Mouse (Mus musculus): Measurements from ENCODE around the gene Irf2. TPM values are rescaled to one million over a fixed set of nuclear protein-coding genes. Genes with fewer than 3 reads are reported as not detected.

Gene Irf2
- total and polyA plus RNA-seq, 3 experiments = 4.9 to 19.4 TPM; not detected in 1

GRCm38 (mm10) chr8:46696256-46697041 is 43.1 kb upstream of the Irf2 start:
- no peak for DNase-seq (ENCODE audit: low read depth, low spot score)
- H3K9me3 ChIP-seq (replicated peaks; ENCODE audit: insufficient read depth, low read length) = no peaks in the 10 kb centered on the region
- H3K79me2 ChIP-seq (ENCODE audit: control insufficient read depth, insufficient read depth, low read length, poor library complexity) = no peaks in the 10 kb centered on the region
- H3K9ac ChIP-seq (ENCODE audit: control insufficient read depth, low read depth, low read length, poor library complexity, severe bottlenecking) = no peak overlapping the region
- no peak overlapping the region for H3K27ac ChIP-seq (ENCODE audit: control insufficient read depth, low read depth, low read length)
- no peaks in the 10 kb centered on the region for H3K4me1 ChIP-seq (ENCODE audit: control insufficient read depth in 1 of 2, insufficient read depth in 2 of 2, low read length in 2 of 2)
- no peaks in the 10 kb centered on the region for H3K36me3 ChIP-seq (ENCODE audit: control insufficient read depth in 1 of 2, insufficient read depth in 2 of 2, low read length in 2 of 2)
- peaks cover 4 to 7% of the 10 kb centered on the region in 2 experiments; a peak in 3 of 4 replicates for H3K27me3 ChIP-seq (ENCODE audit: control insufficient read depth in 1 of 2, insufficient read depth in 2 of 2, low read length in 2 of 2)
- TF ChIP-seq ZKSCAN1 (IDR thresholded peaks at IDR 0.05; ENCODE audit: low read depth, low read length) (no peak), RAD21 (IDR thresholded peaks at IDR 0.05; ENCODE audit: low read depth, low read length) (no peak), UBTF (IDR thresholded peaks at IDR 0.05; ENCODE audit: borderline replicate concordance, insufficient read depth, low read depth, low read length) (no peak), USF1 (IDR thresholded peaks at IDR 0.05; ENCODE audit: low read depth, low read length) (peak; percentile 45; the same call in 1 of the 2 replicates), MAFK (IDR thresholded peaks at IDR 0.05; ENCODE audit: borderline replicate concordance, low read depth, low read length) (no peak), HCFC1 (IDR thresholded peaks at IDR 0.05; ENCODE audit: low read depth, low read length) (no peak), SMC3 (IDR thresholded peaks at IDR 0.05; ENCODE audit: low read depth, low read length) (no peak), EP300 (IDR thresholded peaks at IDR 0.05; ENCODE audit: low read depth in 1 of 2, low read length in 2 of 2) (no peak)
- H3K4me3 ChIP-seq (ENCODE audit: control insufficient read depth in 1 of 2, insufficient read depth in 1 of 2, low read depth in 2 of 2, low read length in 2 of 2) = no peak overlapping the region

- Histone ChIP-seq H3K36me3 (ENCODE audit: control insufficient read depth in 1 of 2, insufficient read depth in 2 of 2, low read length in 2 of 2) (no peaks in the 10 kb centered on the region), H3K27me3 (ENCODE audit: control insufficient read depth in 1 of 2, insufficient read depth in 2 of 2, low read length in 2 of 2) (peaks cover 4 to 8% of the 10 kb centered on the region in 2 experiments; a peak in 3 of 4 replicates), H3K79me2 (ENCODE audit: control insufficient read depth, insufficient read depth, low read length, poor library complexity) (no peaks in the 10 kb centered on the region), H3K4me3 (ENCODE audit: control insufficient read depth in 1 of 2, insufficient read depth in 1 of 2, low read depth in 2 of 2, low read length in 2 of 2) (no peak overlapping the region), H3K9ac (ENCODE audit: control insufficient read depth, low read depth, low read length, poor library complexity, severe bottlenecking) (no peak overlapping the region), H3K4me1 (ENCODE audit: control insufficient read depth in 1 of 2, insufficient read depth in 2 of 2, low read length in 2 of 2) (no peaks in the 10 kb centered on the region), H3K27ac (ENCODE audit: control insufficient read depth, low read depth, low read length) (no peak overlapping the region), H3K9me3 (replicated peaks; ENCODE audit: insufficient read depth, low read length) (no peaks in the 10 kb centered on the region)
- no peak for DNase-seq (ENCODE audit: low read depth, low spot score)
- TF ChIP-seq RCOR1 (IDR thresholded peaks at IDR 0.05; ENCODE audit: low read depth, low read length) (no peak), ZMIZ1 (IDR thresholded peaks at IDR 0.05; ENCODE audit: low read depth, low read length) (no peak), EP300 (IDR thresholded peaks at IDR 0.05; ENCODE audit: low read depth in 1 of 2, low read length in 2 of 2) (no peak), SIN3A (IDR thresholded peaks at IDR 0.05; ENCODE audit: low read length) (no peak), HCFC1 (IDR thresholded peaks at IDR 0.05; ENCODE audit: low read depth, low read length) (no peak), ZKSCAN1 (IDR thresholded peaks at IDR 0.05; ENCODE audit: low read depth, low read length) (no peak), POLR2AphosphoS5 (IDR thresholded peaks at IDR 0.05; ENCODE audit: borderline replicate concordance, low read depth, low read length) (no peak), BHLHE40 (IDR thresholded peaks at IDR 0.05; ENCODE audit: borderline replicate concordance, low read depth, low read length) (no peak), USF1 (IDR thresholded peaks at IDR 0.05; ENCODE audit: low read depth, low read length) (no peak), E2F4 (IDR thresholded peaks at IDR 0.05; ENCODE audit: borderline replicate concordance, low read depth, low read length) (no peak), TAL1 (IDR thresholded peaks at IDR 0.05; ENCODE audit: low read length) (no peak), ETS1 (IDR thresholded peaks at IDR 0.05; ENCODE audit: low read depth, low read length) (no peak)
Measured at GRCm38 (mm10) chr8:46697566-46697965, 42.0 kb upstream of the Irf2 start.
